Mouse (Mus musculus): ENCODE results near the gene Tnks1bp1.

GRCm38 (mm10) chr2:85048168-85048751 is 438 bp downstream of the Tnks1bp1 start:
- TF ChIP-seq CTCF (IDR thresholded peaks at IDR 0.05; ENCODE audit: low read depth, low read length) (no peak), POLR2A (IDR thresholded peaks at IDR 0.05; ENCODE audit: insufficient read depth, low read length) (no peak), EP300 (IDR thresholded peaks at IDR 0.05; ENCODE audit: insufficient read depth, low read depth, low read length) (no peak)

All from ES-Bruce4 (cell line).